Mouse (Mus musculus) G1E-ER4 (cell line): Measurements from ENCODE around the gene Il2rg. TPM values are rescaled to one million over a fixed set of nuclear protein-coding genes. Genes with fewer than 3 reads are reported as not detected.

Experiments used
- GATA1 ChIP-seq: IDR thresholded peaks from one replicate; pipeline ENCODE4 v1.8.0; 2012; ENCODE audit warnings: low read length, inconsistent platforms
- polyA plus RNA-seq: library from polyadenylated mRNA; stranded (reverse); fragments of >175 nt; gene quantifications from 2 replicates; pipeline ENCODE4 v1.2.3, GENCODE M21; 2012

The Il2rg gene
- polyA plus RNA-seq, 1 experiment = 22.6 TPM

GRCm38 (mm10) chrX:101273875-101274738 lies 6.1 kb upstream of the Il2rg start, which contains the start of gene Med12:
Med12 (plus strand) TSS chrX:101274030.
- no peak for TF ChIP-seq GATA1

GRCm38 (mm10) chrX:101273410-101273809 lies 5.4 kb upstream of the Il2rg start:
- TF ChIP-seq GATA1 = no peak

- TF ChIP-seq GATA1 = no peak
Measured at GRCm38 (mm10) chrX:101268755-101269124, 685 bp upstream of the Il2rg start, which contains the start of gene Gm20489. Gm20489 (minus strand) TSS chrX:101269023.

- TF ChIP-seq GATA1 = no peak
Measured at GRCm38 (mm10) chrX:101266631-101267030, 1.4 kb downstream of the Il2rg start.

GRCm38 (mm10) chrX:101263892-101264291 lies 4.2 kb downstream of the Il2rg start, which contains the start of gene Gm614:
Gm614 (minus strand) TSS chrX:101263992.
- no peak for TF ChIP-seq GATA1

GRCm38 (mm10) chrX:101260441-101261325 lies 7.4 kb downstream of the Il2rg start:
- TF ChIP-seq GATA1 = peak; percentile 18

GRCm38 (mm10) chrX:101256603-101257002 lies 11.5 kb downstream of the Il2rg start:
- no peak for TF ChIP-seq GATA1

- TF ChIP-seq GATA1 = no peak
Measured at GRCm38 (mm10) chrX:101254740-101255139, 13.3 kb downstream of the Il2rg start.

GRCm38 (mm10) chrX:101253952-101254729 lies 13.9 kb downstream of the Il2rg start, which contains the start of gene Foxo4:
Foxo4 (plus strand) TSS chrX:101254528.
- no peak for TF ChIP-seq GATA1

- TF ChIP-seq GATA1 = no peak
Measured at GRCm38 (mm10) chrX:101245011-101245410, 23.0 kb downstream of the Il2rg start.

GRCm38 (mm10) chrX:101222796-101223162 lies 45.3 kb downstream of the Il2rg start:
- no peak for TF ChIP-seq GATA1

- no peak for TF ChIP-seq GATA1
Measured at GRCm38 (mm10) chrX:101221834-101222795, 45.9 kb downstream of the Il2rg start, which contains the start of gene Snx12. Snx12 (minus strand) TSS chrX:101222563.

Other genes with a start within 250 kb of the Il2rg start
- gene Tex11, start 208.6 kb downstream of the Il2rg start, polyA plus RNA-seq = not detected in 2 replicates
- gene Slc7a3, start 182.2 kb downstream of the Il2rg start, polyA plus RNA-seq = not detected in 2 replicates
- gene Snx12, start 45.7 kb downstream of the Il2rg start, polyA plus RNA-seq = 29.4 and 33.6 TPM in 2 replicates
- 50.8 and 58.2 TPM in 2 replicates for gene Foxo4, start 13.7 kb downstream of the Il2rg start, polyA plus RNA-seq
- not detected in 2 replicates for gene Gm614, start 4.3 kb downstream of the Il2rg start, polyA plus RNA-seq
- not detected in 2 replicates for gene Gm20489, start 768 bp upstream of the Il2rg start, polyA plus RNA-seq
- 37.1 and 81.7 TPM in 2 replicates for gene Med12, start 5.8 kb upstream of the Il2rg start, polyA plus RNA-seq
- gene Nlgn3, start 30.9 kb upstream of the Il2rg start, polyA plus RNA-seq = 0.09 TPM in 1 of 2 replicates, not detected in the other
- not detected in 2 replicates for gene Gjb1, start 108.1 kb upstream of the Il2rg start, polyA plus RNA-seq
- 36.4 and 38.0 TPM in 2 replicates for gene Zmym3, start 152.6 kb upstream of the Il2rg start, polyA plus RNA-seq
- gene Nono, start 161.1 kb upstream of the Il2rg start, polyA plus RNA-seq = 33.9 and 78.3 TPM in 2 replicates
- gene Itgb1bp2, start 180.8 kb upstream of the Il2rg start, polyA plus RNA-seq = 0.14 TPM in 1 of 2 replicates, not detected in the other